Mouse (Mus musculus): ENCODE data around the gene Lrcol1. TPM values are rescaled to one million over a fixed set of nuclear protein-coding genes. Genes with fewer than 3 reads are reported as not detected.

The Lrcol1 gene
- polyA plus RNA-seq, 1 experiment from 2014 or later, result not detected

Other genes with a start within 250 kb of the Lrcol1 start
- gene Plcxd1, start 244.8 kb upstream of the Lrcol1 start, polyA plus RNA-seq (2015; fragmentation: Nextera tagmentation; extraction: Ambion mirVana), result 0.55 and 0.62 TPM in 2 replicates
- gene Gtpbp6, start 236.5 kb upstream of the Lrcol1 start, polyA plus RNA-seq (2015; fragmentation: Nextera tagmentation; extraction: Ambion mirVana), result 7.7 and 9.2 TPM in 2 replicates
- 1.0 and 1.4 TPM in 2 replicates for gene Zfp605, start 234.6 kb upstream of the Lrcol1 start, polyA plus RNA-seq (2015; fragmentation: Nextera tagmentation; extraction: Ambion mirVana)
- gene Chfr, start 208.9 kb upstream of the Lrcol1 start, polyA plus RNA-seq (2015; fragmentation: Nextera tagmentation; extraction: Ambion mirVana), result 17.9 and 19.5 TPM in 2 replicates
- gene Golga3, start 168.0 kb upstream of the Lrcol1 start, polyA plus RNA-seq (2015; fragmentation: Nextera tagmentation; extraction: Ambion mirVana), result 6.8 and 7.0 TPM in 2 replicates
- gene Ankle2, start 113.7 kb upstream of the Lrcol1 start, polyA plus RNA-seq (2015; fragmentation: Nextera tagmentation; extraction: Ambion mirVana), result 13.1 and 14.3 TPM in 2 replicates
- gene Pgam5, start 74.8 kb upstream of the Lrcol1 start, polyA plus RNA-seq (2015; fragmentation: Nextera tagmentation; extraction: Ambion mirVana), result 25.7 and 27.1 TPM in 2 replicates
- 44.6 and 45.0 TPM in 2 replicates for gene Pxmp2, start 58.5 kb upstream of the Lrcol1 start, polyA plus RNA-seq (2015; fragmentation: Nextera tagmentation; extraction: Ambion mirVana)
- gene Pole, start 58.4 kb upstream of the Lrcol1 start, polyA plus RNA-seq (2015; fragmentation: Nextera tagmentation; extraction: Ambion mirVana), result 14.4 and 16.4 TPM in 2 replicates
- 0.09 TPM in 1 of 2 replicates, not detected in the other for gene P2rx2, start 1.5 kb upstream of the Lrcol1 start, polyA plus RNA-seq (2015; fragmentation: Nextera tagmentation; extraction: Ambion mirVana)
- gene Fbrsl1, start 103.8 kb downstream of the Lrcol1 start, polyA plus RNA-seq (2015; fragmentation: Nextera tagmentation; extraction: Ambion mirVana), result 4.1 and 4.9 TPM in 2 replicates
- gene Galnt9, start 199.6 kb downstream of the Lrcol1 start, polyA plus RNA-seq (2015; fragmentation: Nextera tagmentation; extraction: Ambion mirVana), result 0.16 and 0.22 TPM in 2 replicates

Data from liver, embryonic 15.5 days (tissue).